Mouse (Mus musculus): ENCODE measurements around the gene Art1.

- TF ChIP-seq CTCF (IDR thresholded peaks at IDR 0.05; ENCODE audit: borderline replicate concordance, insufficient read depth, low read depth, low read length) (no peak), POLR2A (IDR thresholded peaks at IDR 0.05; ENCODE audit: borderline replicate concordance, insufficient read depth, low read length) (no peak)
These were observed 36.9 kb upstream of the Art1 start for GRCm38 (mm10) chr7:102064655-102065045.

Measured in cerebellum, adult 2 months (tissue).